Mouse (Mus musculus) telencephalon, adult 2 months (tissue): ENCODE data around the gene Hba-a1.
"Not testable (repeated sequence)": the region's sequence is repeated elsewhere in the genome, so short reads cannot be mapped to it uniquely, and the experiment has no call there.

ENCODE experiments used
- DNase-seq: peaks from one replicate; pipeline ENCODE4 v3.0.0-alpha.2; 2011; ENCODE audit warnings: low read depth, low spot score

Gene Hba-a1

DNA sequence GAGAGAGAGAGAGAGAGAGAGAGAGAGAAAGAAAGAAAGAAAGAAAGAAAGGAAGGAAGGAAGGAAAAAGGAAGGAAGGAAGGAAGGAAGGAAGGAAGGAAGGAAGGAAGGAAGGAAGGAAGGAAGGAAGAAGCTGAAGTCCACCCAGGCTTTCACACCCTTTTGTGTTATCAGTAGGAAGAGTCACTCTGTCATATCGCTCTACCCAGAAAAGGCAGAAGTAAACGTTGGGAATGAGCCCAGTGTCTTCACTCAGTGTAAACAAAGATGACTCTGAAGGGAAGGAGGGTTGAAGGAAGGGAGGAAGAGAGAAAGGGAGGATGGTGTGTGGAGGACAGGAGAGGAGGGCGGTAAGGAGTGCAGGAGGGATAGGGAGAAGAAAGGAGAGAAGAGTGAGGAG, 10.2 kb downstream of the Hba-a1 start:
- DNase-seq = not testable (repeated sequence)

- DNase-seq = not testable (repeated sequence)
These were observed 12.9 kb downstream of the Hba-a1 start, which contains the start of gene Hba-a2 for GRCm38 (mm10) chr11:32296203-32296602. Gene Hba-a2 (plus strand): TSS chr11:32296489.

- DNase-seq = not testable (repeated sequence)
These were observed 14.1 kb downstream of the Hba-a1 start for GRCm38 (mm10) chr11:32297417-32297816.

DNA sequence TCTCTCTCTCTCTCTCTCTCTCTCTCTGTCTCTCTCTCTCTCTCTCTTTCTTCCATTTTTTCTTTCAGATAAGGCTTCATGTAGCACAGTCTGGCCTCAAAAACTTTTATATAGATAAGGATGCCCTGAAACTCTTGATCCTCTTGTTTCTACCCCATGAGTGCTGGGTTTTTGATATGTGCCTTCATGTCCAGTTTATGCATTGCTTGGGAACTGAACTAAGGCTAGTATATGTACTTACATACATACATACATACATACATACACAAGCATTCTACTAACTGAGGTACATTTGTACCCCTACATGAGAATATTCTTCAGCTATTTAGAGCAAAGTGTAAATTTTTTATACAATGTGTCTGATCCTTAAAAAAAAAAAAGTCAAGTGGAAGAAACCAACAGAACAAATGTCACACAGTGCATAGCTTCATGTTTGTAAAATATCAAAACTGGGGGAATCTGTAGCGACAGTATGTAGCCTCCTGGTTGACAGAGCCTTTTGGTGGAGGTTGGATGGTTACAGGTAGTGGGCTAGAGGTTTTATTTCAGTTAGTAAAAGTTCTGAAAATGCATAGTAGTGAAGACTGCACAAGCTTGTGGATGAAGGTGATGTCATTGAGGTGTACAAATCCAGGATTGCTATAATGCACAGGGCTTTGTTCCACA, 14.7 kb downstream of the Hba-a1 start:
- DNase-seq = no peak

- DNase-seq = no peak
These were observed 15.2 kb downstream of the Hba-a1 start for GRCm38 (mm10) chr11:32298532-32298918.

DNA sequence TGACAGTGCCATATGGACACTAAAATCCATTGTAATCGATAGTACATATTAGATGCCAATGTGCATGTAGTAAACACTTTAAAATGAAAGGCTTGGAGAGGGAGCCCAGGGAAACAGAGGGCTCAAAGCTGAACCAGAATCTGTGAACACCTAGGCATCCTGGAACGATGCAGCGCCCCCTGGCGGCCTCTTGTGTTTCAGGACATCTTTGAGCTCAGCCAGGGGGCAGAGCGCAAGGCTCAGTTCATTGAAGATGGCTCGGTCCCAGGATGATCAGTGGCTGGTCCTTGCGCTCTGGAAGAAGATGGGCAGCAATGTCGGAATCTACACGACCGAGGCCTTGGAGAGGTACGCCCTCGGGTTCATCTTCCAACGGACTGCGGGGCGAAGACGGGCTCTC, 16.6 kb downstream of the Hba-a1 start, which contains the start of gene Hbq1a:
Hbq1a (plus strand) TSS at position 205 of the 400 bp plus-strand sequence.
- DNase-seq = not testable (repeated sequence)

DNA sequence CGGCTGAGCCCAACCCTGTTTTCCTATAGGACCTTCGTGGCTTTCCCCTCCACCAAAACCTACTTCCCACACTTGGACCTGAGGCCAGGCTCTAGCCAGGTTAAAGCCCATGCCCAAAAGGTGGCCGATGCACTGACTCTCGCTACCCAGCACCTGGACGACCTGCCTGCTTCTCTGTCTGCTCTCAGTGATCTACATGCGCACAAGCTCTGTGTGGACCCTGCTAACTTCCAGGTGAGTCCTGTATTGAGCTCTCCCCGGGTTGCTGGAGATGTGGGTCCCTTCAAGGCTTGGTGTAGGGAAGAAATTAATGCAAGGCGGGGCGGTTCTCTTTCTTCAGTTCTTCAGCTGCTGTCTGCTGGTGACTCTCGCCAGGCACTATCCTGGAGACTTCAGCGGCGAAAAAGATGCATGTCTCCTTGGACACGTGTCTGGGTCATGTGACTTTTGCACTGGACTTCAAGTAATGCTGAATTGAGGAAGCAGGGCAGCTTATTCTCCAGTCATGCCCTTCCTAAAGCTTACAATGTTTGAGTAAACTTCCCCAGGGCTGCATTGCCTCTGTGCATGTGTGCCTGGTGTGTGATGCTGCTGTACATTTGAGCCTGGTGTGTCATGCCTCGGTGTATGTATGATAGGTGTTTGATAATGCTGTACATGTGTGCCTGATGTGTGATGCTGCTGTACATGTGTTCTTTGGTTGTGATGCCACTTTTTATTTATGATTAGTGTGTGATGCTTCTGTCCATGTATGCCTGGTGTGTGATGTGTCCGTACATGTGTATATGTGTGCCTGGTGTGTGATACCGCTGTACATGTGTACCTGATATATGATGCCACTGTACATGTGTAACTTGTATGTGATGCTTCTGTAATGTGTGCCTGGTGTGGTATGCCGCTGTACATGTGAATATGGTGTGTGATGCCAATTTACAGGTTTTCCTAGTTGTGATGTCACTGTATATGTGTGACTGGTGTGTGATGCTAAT, 17.3 kb downstream of the Hba-a1 start:
- DNase-seq = no peak

DNA sequence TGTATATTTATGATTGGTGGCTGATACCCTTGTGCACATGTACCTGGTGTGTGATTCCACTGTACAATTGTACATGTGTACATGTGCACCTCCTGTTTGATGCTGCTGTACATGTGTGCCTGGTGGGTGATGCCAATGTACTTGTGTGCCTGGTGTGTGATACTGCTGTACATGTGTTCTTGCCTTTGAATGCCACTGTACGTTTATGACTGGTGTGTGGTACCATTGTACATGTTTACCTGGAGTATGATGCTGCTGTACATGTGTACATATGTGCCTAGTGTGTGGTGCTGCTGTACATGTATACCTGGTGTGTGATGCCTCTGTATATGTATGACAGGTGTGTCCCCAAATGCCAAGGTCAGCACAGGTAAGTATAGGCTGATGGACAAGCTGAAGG, 18.2 kb downstream of the Hba-a1 start:
- no peak for DNase-seq

GRCm38 (mm10) chr11:32302824-32303419, 19.6 kb downstream of the Hba-a1 start:
- peak; percentile 82 for DNase-seq

DNA sequence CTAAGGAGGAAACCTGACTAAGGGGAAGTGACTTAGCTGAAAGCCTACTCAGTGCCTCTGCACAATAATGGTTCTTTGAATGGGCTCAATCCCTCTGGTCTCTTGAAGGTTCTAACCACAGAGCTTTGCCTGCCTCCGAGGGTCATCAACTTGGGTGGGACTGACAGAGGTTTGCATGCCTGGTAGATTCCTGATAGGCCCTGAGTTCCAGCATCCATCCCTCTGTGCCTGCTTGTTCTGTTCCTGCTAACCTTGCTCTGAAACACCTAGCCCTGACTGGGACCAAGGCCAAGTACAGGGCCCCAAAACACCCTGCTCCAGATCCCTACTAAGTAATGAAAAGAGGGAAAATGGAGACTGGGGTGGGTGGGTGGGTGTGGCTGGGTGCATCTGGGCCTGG, 20.1 kb downstream of the Hba-a1 start:
- no peak for DNase-seq

DNA sequence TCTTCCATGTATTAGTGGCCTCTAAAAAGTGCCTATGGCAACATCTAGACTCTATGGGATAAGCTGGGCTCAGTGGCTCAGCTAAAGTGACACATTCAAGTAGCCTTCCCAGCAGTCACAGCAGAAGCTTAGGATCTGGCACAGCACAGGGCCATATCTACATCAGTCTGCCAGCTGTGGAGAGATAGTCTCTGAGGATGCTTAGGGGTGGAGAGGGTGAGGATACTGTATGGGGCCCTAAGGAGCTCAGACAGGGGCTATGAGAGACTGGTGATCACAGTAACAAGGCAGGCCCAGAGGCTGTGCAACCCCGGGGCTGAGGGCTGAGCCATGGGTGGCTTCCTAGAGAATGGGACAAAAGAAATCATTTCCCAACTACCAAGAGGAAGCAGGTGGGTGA, 23.7 kb downstream of the Hba-a1 start:
- DNase-seq = no peak

DNA sequence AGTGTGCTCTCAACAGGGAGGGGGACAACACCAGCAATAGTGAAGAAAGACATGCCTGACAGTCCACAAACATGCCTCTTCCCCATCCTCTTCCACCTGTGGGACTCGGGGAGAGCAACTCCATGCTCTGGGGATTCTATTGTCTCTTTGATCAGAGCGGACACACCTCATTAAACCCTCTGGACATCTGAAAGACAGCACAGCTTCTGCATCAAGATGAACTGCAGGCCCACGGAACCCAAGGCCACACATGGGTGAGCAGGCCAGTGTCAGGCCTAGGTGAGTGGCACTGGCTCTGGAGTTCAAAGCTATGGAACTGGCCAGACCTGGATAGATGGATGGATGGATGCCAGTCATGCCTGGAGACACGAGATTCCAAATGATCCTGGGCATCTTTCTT, 26.1 kb downstream of the Hba-a1 start:
- DNase-seq = no peak

DNA sequence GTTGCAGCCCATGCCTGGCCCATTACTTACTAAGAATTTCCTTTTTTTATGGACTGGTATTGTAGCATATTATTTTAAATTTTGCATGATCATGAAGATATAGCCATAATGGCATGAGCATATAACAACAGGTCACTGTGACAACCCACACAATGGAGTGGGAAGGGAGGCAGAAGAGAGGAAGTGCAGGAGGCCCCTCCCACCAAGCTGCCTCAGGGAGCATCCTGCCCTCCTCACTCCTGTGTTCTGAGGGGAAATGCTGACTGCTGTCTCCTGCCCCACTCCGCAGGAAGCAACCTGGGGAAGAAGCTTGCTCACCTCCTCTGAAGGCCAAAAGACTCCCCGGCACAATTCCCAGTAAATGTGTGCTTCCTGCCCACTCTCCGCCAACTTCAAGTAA, 26.6 kb downstream of the Hba-a1 start:
- DNase-seq = no peak

DNA sequence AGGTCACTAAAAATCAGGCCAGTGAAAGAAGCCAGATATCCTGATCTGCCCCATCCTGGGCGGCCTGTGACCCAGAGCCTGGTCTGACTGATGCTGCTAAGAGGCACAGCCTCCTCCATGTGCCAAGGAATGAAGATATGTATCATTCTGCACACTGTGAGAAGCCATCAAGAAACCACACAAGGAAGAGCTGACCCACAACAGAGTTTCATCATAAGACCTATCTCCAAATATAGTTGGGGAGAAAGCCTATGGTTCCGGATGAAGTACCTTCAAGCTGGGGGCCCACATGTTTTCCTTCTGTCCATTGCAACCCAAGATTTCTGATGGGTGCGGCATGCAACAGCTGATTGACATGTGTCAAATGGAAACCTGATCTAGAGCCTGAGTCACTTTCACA, 32.7 kb downstream of the Hba-a1 start:
- DNase-seq = no peak

DNA sequence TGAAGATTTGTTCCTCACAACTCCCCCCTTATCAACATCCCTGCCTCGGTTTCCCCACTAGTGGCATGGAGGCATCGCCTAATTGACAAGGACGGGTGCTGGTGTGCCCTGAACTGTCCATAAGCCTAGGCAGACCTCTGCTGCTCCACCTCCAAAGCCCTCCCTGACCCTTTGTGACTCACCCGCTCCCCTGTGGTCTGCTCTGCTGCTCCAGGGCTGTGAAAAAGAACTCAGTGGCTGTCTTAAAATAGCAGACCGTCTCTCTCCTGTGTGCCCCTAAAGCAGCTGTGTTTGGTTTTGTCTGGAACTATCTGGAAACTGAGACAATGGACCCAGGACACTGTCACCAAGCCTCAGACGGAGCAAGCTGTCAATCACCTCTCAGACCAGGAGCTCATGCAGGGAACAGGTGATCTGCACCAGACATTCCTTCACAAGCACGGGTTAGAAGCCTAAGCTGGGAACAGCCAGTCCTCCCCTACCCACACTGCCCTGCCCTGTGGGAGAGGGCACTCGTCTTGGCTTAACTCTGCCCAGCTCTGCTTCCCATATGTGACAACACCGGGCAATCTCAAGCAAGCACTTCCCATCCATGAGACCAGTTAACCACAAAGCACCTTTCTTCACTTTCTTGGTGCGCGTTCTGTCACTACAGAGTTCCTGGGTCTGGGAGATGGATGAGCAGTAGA, 37.3 kb downstream of the Hba-a1 start:
- DNase-seq = no peak

GRCm38 (mm10) chr11:32321196-32321565, 37.9 kb downstream of the Hba-a1 start:
- no peak for DNase-seq

DNA sequence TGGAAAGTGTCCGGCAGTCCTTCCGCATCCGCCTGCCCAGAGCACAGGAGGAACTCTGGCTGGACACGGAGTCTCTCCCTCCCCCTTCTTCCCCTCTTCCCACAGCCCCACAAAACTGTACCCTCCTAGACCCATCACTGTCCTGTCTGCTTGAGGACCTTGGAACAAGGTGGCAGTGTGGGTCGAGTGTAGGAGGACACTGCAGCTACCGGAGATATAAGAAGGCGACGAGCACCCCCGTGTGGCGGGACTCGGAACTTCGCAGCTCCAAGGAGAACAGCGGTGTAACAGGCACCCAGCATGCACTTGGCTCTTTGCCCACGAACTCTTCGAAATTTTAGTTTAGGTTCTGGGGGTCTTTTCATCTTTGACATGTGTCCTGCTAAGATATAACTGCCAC, 41.3 kb downstream of the Hba-a1 start:
- DNase-seq = no peak

DNA sequence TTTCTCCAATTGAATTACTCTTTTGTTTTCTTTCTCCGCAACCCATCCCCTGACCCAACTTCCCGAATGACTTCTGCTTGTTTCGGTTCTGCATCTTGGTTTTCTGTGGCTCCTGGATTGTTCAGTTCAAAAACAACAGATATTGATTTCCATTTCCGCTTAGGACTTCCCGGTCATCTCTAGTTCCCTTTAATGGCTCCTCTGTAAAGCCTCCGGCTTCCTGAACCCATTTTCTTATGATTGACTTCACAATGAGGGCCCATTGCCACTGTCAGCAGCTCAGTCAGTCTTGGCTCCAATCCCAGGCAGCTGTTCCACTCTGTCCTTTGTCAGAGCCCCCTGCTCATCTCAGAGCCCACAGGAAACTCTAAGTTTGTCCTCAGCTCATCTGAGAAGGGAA, 47.8 kb downstream of the Hba-a1 start:
- DNase-seq = no peak

DNA sequence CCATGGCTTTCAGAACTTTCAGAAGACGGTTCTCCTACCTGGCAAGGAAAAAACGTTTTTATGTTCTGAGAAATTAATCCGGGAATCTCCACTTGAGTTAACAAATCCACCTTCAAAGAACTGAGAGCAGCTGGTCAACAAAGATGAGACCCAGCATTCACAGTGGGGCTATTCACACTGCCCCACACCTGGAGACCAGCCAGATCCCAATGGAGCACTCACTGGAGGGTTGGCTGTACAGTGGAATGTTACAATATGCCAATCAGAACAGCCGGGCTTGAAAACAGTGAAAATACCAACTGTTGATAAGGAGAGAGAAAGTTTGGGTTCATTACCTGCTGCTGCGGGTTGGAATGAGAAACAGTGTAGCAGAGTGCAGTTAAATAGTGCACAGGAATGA, 48.5 kb downstream of the Hba-a1 start:
- DNase-seq = no peak

DNA sequence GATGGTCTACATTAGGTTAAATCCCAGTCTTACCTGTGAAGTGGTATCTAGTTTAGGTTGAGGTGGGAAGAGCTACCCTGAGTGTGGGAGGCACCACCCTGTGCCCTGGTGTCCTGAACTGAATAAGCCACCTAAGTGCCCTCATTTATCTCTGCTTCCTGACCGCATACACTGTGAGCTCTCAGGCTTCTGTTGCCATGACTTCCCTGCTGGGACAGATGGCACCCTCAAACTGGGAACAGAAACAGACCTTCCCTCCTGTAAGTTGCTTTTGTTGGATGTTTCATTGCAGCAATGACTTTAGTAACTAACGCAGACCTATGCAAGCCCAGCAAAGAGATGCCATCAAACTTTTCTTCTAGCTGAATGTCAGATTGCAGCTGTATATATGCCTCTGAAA, 49.9 kb downstream of the Hba-a1 start:
- DNase-seq = no peak
